Mouse (Mus musculus): ENCODE results near the gene Mat2a. TPM values are rescaled to one million over a fixed set of nuclear protein-coding genes. Genes with fewer than 3 reads are reported as not detected.

The Mat2a gene
- polyA plus RNA-seq, 1 experiment from 2014 or later: 463 TPM

DNA sequence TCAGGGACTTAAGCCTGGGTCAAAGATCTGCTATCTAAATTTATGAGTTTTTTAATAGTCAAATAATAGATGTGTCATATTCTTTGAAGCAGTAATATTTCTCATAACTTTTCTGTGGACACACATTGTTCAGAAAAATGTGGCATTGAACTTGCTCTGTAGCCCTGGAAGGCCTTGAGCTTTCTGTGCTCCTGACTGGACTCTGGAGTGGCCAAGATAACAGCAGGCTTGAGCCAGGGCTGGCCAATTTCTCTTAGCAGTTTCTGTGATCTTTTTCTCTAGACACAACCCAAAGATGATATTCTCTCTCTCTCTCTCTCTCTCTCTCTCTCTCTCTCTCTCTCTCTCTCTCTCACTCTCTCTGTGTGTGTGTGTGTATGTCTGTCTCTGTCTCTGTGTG lies 5.7 kb upstream of the Mat2a start:
- H3K9me3 ChIP-seq (ENCODE audit: control insufficient read depth, low read length): no peaks in the 10 kb centered on the region
- no peak for ATAC-seq (ENCODE audit: low FRiP score, low TSS enrichment)
- H3K4me1 ChIP-seq (ENCODE audit: control insufficient read depth, insufficient read depth, low read length): peaks cover 7% of the 10 kb centered on the region; the same call in 1 of the 2 replicates
- H3K4me2 ChIP-seq (replicated peaks; ENCODE audit: low read depth, low read length): no peak overlapping the region
- H3K27me3 ChIP-seq (ENCODE audit: control insufficient read depth, insufficient read depth, low read length): no peaks in the 10 kb centered on the region
- H3K9ac ChIP-seq (ENCODE audit: low read depth, low read length): no peak overlapping the region
- no peak overlapping the region for H3K4me3 ChIP-seq (ENCODE audit: low read length)
- H3K27ac ChIP-seq (ENCODE audit: low read depth, low read length): no peak overlapping the region
- no peaks in the 10 kb centered on the region for H3K36me3 ChIP-seq (ENCODE audit: control insufficient read depth, insufficient read depth, low read length)

DNA sequence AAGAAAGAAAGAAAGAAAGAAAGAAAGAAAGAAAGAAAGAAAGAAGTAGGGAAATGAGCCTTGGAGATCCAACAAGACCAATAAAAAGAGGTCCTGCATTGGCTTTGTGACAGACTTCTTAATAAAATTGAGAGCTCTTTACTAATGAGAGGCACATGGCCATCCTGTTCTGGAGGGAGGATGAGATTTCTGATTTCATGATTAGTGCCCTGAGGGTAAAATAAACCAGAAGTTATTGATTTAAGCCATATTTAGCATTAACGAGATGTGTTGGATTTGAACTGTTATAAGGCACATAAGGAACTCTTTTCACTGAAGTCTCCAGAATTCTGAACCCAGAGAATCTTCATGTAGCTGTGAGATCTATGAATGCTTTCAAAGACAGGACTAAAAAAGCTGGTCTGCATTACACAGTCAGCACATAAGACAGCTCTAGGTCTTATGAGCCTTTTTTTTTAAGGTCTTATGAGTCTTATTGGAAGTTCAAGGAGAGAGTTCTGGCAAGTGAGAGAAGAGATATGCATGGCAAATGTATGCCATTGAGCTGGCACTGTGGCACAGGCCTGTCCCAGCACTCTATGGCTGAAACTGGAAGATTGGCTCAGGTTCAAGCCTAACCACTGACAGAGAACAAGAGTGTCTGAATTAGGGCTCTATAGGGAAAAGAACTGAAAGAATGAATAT lies 3.7 kb upstream of the Mat2a start:
- H3K27ac ChIP-seq (ENCODE audit: low read depth, low read length): no peak overlapping the region
- H3K9me3 ChIP-seq (ENCODE audit: control insufficient read depth, low read length): no peaks in the 10 kb centered on the region
- H3K4me2 ChIP-seq (replicated peaks; ENCODE audit: low read depth, low read length): no peak overlapping the region
- peaks cover 7% of the 10 kb centered on the region; the same call in 1 of the 2 replicates for H3K4me1 ChIP-seq (ENCODE audit: control insufficient read depth, insufficient read depth, low read length)
- 80% methylated on average over 1 of the region's 1 CpGs for WGBS
- H3K9ac ChIP-seq (ENCODE audit: low read depth, low read length): no peak overlapping the region
- no peaks in the 10 kb centered on the region for H3K27me3 ChIP-seq (ENCODE audit: control insufficient read depth, insufficient read depth, low read length)
- H3K4me3 ChIP-seq (ENCODE audit: low read length): no peak overlapping the region
- peaks cover 3% of the 10 kb centered on the region; the same call in 1 of the 2 replicates for H3K36me3 ChIP-seq (ENCODE audit: control insufficient read depth, insufficient read depth, low read length)
- ATAC-seq (ENCODE audit: low FRiP score, low TSS enrichment): no peak

DNA sequence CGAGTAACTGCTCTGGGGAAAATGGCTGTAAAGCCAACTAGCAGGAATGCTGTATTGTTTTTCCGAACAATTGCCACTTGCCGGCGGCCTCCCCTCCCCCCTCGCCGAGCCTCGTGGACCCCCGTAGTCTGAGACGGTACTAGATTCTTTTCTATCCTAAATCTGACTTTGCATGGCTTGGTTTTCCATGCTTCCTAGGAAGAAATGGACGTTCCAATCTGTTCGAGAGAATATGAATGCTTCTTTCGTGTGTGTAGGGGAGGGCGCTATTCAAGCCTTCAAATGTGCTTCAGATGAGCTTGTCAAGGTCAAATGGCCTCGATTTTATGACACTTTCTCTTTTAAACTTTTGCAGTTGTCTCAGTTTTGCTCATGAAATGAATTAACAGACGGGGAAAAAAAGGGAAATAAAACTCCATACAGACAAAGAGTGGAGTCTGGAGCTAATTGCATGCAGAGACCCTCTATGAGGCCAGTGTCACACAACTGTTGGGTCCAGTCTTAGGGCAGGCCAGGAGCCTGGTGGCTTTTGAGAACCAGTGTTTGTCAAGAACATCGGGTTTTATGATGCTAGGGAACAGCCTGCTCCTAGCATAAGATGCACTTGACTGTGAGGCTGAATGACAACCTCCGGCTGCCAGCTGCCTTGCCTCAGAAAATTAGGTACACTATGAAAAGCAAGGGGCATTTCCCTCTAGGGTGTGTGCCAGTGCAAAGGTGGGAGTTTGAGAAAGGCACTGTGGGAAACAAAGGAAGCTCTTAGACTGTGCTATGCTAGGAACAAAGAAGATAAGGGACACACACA lies 1.0 kb upstream of the Mat2a start:
- peak overlapping the region; percentile 99 for H3K9ac ChIP-seq (ENCODE audit: low read depth, low read length)
- no peaks in the 10 kb centered on the region for H3K27me3 ChIP-seq (ENCODE audit: control insufficient read depth, insufficient read depth, low read length)
- peak overlapping the region; percentile 98 for H3K4me3 ChIP-seq (ENCODE audit: low read length)
- H3K4me1 ChIP-seq (ENCODE audit: control insufficient read depth, insufficient read depth, low read length): peaks cover 10% of the 10 kb centered on the region; the same call in 1 of the 2 replicates
- ATAC-seq (ENCODE audit: low FRiP score, low TSS enrichment): no peak
- no peaks in the 10 kb centered on the region for H3K9me3 ChIP-seq (ENCODE audit: control insufficient read depth, low read length)
- peak overlapping the region; percentile 68 for H3K4me2 ChIP-seq (replicated peaks; ENCODE audit: low read depth, low read length)
- H3K36me3 ChIP-seq (ENCODE audit: control insufficient read depth, insufficient read depth, low read length): peaks cover 26% of the 10 kb centered on the region
- WGBS: 9% methylated on average over 17 of the region's 17 CpGs
- peak overlapping the region; percentile 98 for H3K27ac ChIP-seq (ENCODE audit: low read depth, low read length)

DNA sequence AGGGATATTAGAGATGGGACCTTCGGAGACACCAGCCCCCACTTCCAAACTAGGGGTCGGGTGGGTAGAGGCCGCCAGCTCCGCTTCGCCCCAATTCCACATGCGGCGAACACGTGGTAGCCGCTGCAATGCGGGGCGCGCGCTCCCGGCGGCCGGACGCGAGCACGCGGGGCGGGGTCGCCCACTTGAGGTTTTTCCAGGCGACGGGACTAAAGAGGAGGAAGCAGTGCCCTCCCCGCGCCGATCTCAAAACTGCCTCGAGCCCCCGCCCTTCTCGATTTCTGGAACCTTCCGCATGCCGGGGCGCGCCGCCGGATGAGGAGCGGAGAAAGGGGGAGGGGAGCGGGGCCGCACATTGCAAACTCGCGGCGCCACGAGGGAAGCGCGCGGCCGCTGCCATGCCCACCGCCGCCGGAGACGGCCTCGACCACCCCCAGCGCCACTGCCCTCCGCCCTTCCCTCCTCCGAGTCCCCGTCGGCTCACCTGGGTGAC lies 450 bp downstream of the Mat2a start:
- Histone ChIP-seq H3K27me3 (ENCODE audit: control insufficient read depth, insufficient read depth, low read length) (no peaks in the 10 kb centered on the region), H3K9me3 (ENCODE audit: control insufficient read depth, low read length) (no peaks in the 10 kb centered on the region), H3K36me3 (ENCODE audit: control insufficient read depth, insufficient read depth, low read length) (peaks cover 40% of the 10 kb centered on the region), H3K4me3 (ENCODE audit: low read length) (peak overlapping the region; percentile 98), H3K4me2 (replicated peaks; ENCODE audit: low read depth, low read length) (peak overlapping the region; percentile 93), H3K9ac (ENCODE audit: low read depth, low read length) (peak overlapping the region; percentile 99), H3K4me1 (ENCODE audit: control insufficient read depth, insufficient read depth, low read length) (peaks cover 10% of the 10 kb centered on the region; the same call in 1 of the 2 replicates), H3K27ac (ENCODE audit: low read depth, low read length) (peak overlapping the region; percentile 98)
- WGBS: under 1% methylated on average over 52 of the region's 57 CpGs
- peak; percentile 43 for ATAC-seq (ENCODE audit: low FRiP score, low TSS enrichment)

DNA sequence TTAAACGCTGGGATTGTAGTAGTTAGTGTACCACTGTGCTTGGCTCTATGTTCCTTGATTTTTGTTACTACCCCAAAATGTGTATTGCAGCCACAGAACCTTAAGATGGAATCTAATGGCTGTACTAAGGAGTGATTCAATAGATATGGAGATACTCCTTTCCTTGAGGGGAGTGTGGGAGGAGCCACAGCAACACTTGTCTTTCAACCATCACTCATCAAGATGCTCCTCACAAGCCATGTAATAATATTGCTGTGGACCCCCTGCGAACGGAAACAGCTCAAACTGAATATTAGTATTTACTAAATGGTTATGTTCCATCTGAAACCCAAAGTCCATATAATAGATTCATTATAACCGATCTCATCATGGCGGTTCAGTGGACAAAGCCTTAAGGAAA lies 1.1 kb downstream of the Mat2a start:
- ATAC-seq (ENCODE audit: low FRiP score, low TSS enrichment): no peak
- Histone ChIP-seq H3K4me2 (replicated peaks; ENCODE audit: low read depth, low read length) (peak overlapping the region; percentile 93), H3K9me3 (ENCODE audit: control insufficient read depth, low read length) (no peaks in the 10 kb centered on the region), H3K9ac (ENCODE audit: low read depth, low read length) (peak overlapping the region; percentile 99), H3K36me3 (ENCODE audit: control insufficient read depth, insufficient read depth, low read length) (peaks cover 47% of the 10 kb centered on the region), H3K27ac (ENCODE audit: low read depth, low read length) (peak overlapping the region; percentile 98; the same call in 1 of the 2 replicates), H3K4me3 (ENCODE audit: low read length) (peak overlapping the region; percentile 98), H3K27me3 (ENCODE audit: control insufficient read depth, insufficient read depth, low read length) (no peaks in the 10 kb centered on the region), H3K4me1 (ENCODE audit: control insufficient read depth, insufficient read depth, low read length) (peaks cover 10% of the 10 kb centered on the region; the same call in 1 of the 2 replicates)
- WGBS: 1% methylated on average over 5 of the region's 5 CpGs

DNA sequence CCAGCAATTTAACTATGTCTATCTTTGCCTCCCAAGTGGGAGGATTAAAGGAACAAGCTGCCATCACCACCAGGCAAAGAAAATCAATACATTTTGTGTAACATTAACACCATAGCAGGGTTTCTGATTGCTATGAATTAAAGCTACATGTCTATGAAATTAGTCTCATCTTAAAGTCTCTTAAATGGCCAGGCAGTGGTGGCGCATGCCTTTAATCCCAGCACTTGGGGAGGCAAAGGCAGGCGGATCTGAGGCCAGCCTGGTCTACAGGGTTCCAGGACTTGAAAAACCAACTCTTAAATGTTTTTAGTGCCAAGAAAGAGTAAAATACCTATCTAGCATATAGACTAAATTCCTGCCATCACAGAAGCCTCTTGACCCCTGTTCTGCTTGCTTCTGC lies 7.2 kb downstream of the Mat2a start:
- H3K36me3 ChIP-seq (ENCODE audit: control insufficient read depth, insufficient read depth, low read length): peaks cover 92% of the 10 kb centered on the region

DNA sequence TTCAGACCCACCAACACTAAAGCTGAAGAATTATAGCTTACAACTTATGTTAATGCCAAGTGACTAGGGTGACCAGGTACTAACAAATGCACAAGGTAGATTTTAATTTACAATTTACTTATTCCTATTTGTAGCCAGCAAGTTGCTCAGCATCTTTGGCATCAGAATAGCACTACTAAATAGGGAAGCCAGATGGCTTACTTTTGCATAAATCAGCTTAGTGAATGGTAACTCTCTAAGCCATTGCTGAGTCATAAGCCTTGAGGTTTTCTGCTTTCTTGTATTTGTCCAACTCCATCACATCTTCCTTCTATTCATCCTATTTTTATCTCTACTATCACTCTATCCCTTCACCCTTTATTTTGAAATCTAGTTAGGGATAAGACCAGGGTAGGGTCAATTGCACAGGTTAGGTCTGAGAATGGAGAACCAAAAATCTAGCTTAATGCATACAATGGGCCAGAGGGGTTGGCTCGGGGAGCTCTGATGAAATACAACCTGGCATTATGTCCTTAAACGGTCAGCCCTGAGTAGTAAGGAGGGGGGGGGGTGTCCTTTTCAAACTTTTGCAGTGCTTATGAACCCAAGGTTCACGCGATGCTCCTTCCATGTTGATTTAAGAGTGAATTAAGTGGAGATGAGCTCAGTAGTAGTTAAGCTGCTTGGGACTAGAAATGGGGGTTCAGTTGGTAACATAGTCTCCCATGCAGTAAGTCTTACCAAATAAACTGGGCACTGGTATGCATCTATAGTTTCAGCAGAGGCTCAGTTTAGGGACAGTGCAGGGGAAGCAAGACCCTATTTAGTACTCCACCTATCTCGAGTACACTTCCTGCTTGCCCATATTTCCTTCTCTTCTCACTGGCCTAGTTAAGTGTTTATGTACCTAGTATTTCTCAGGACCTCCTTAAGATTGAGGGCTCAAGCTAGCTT lies 8.1 kb downstream of the Mat2a start:
- no peak overlapping the region for H3K9ac ChIP-seq (ENCODE audit: low read depth, low read length)
- no peak overlapping the region for H3K4me2 ChIP-seq (replicated peaks; ENCODE audit: low read depth, low read length)
- H3K27ac ChIP-seq (ENCODE audit: low read depth, low read length): no peak overlapping the region
- H3K36me3 ChIP-seq (ENCODE audit: control insufficient read depth, insufficient read depth, low read length): peaks cover 90% of the 10 kb centered on the region
- peak; percentile 53; the same call in 1 of the 2 replicates for ATAC-seq (ENCODE audit: low FRiP score, low TSS enrichment)
- no peaks in the 10 kb centered on the region for H3K4me1 ChIP-seq (ENCODE audit: control insufficient read depth, insufficient read depth, low read length)
- H3K9me3 ChIP-seq (ENCODE audit: control insufficient read depth, low read length): no peaks in the 10 kb centered on the region
- WGBS: 36% methylated on average over 5 of the region's 5 CpGs
- no peaks in the 10 kb centered on the region for H3K27me3 ChIP-seq (ENCODE audit: control insufficient read depth, insufficient read depth, low read length)
- H3K4me3 ChIP-seq (ENCODE audit: low read length): no peak overlapping the region

More for the DNA sequence above, 7.2 kb downstream of the Mat2a start:
- Histone ChIP-seq H3K4me2 (replicated peaks; ENCODE audit: low read depth, low read length) (no peak overlapping the region), H3K4me1 (ENCODE audit: control insufficient read depth, insufficient read depth, low read length) (peaks cover 3% of the 10 kb centered on the region; the same call in 1 of the 2 replicates), H3K4me3 (ENCODE audit: low read length) (no peak overlapping the region), H3K9ac (ENCODE audit: low read depth, low read length) (no peak overlapping the region), H3K27me3 (ENCODE audit: control insufficient read depth, insufficient read depth, low read length) (no peaks in the 10 kb centered on the region), H3K9me3 (ENCODE audit: control insufficient read depth, low read length) (no peaks in the 10 kb centered on the region), H3K27ac (ENCODE audit: low read depth, low read length) (no peak overlapping the region)
- ATAC-seq (ENCODE audit: low FRiP score, low TSS enrichment): no peak
- 90% methylated on average over 2 of the region's 2 CpGs for WGBS

DNA sequence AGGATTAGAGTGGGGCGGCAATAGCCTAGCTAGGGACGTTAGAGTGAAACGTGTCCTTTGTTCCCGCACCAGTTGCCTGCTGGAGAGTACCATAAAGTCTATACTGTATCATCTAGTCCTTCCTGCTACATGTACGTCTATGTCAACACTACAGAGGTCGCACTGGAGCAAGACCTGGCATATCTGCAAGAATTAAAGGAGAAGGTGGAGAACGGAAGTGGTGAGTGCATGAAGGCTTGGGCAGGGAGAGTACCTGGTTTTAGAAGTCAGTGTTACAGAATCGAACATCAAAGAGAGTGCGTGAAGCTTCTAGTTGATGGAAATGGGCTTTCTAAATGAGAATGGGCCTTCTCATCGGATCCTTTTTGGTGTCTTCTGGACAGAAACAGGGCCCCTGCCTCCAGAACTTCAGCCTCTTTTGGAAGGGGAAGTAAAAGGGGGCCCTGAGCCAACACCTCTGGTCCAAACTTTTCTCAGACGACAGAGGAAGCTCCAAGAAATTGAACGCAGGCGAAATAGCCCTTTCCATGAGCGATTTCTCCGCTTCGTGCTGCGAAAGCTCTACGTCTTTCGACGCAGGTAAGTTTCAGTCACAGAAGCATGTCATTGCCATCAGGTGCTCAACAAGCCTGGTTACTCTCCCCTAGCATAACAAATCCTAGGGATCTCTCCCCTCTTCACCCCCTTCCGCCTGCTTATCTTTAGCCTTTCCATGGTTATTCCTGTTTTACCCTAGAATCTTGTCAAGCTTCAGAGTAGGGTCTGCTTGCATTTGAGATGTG lies 10.1 kb downstream of the Mat2a start:
- 87% methylated on average over 21 of the region's 21 CpGs for WGBS
- no peak overlapping the region for H3K9ac ChIP-seq (ENCODE audit: low read depth, low read length)
- peaks cover 90% of the 10 kb centered on the region for H3K36me3 ChIP-seq (ENCODE audit: control insufficient read depth, insufficient read depth, low read length)
- no peak for ATAC-seq (ENCODE audit: low FRiP score, low TSS enrichment)
- no peaks in the 10 kb centered on the region for H3K27me3 ChIP-seq (ENCODE audit: control insufficient read depth, insufficient read depth, low read length)
- no peak overlapping the region for H3K4me3 ChIP-seq (ENCODE audit: low read length)
- H3K4me2 ChIP-seq (replicated peaks; ENCODE audit: low read depth, low read length): no peak overlapping the region
- no peaks in the 10 kb centered on the region for H3K4me1 ChIP-seq (ENCODE audit: control insufficient read depth, insufficient read depth, low read length)
- no peak overlapping the region for H3K27ac ChIP-seq (ENCODE audit: low read depth, low read length)
- no peaks in the 10 kb centered on the region for H3K9me3 ChIP-seq (ENCODE audit: control insufficient read depth, low read length)

Measured in kidney, embryonic 14.5 days (tissue).